Mouse (Mus musculus): Measurements from ENCODE around the gene Atp6v1g3.

Atp6v1g3 gene

DNA sequence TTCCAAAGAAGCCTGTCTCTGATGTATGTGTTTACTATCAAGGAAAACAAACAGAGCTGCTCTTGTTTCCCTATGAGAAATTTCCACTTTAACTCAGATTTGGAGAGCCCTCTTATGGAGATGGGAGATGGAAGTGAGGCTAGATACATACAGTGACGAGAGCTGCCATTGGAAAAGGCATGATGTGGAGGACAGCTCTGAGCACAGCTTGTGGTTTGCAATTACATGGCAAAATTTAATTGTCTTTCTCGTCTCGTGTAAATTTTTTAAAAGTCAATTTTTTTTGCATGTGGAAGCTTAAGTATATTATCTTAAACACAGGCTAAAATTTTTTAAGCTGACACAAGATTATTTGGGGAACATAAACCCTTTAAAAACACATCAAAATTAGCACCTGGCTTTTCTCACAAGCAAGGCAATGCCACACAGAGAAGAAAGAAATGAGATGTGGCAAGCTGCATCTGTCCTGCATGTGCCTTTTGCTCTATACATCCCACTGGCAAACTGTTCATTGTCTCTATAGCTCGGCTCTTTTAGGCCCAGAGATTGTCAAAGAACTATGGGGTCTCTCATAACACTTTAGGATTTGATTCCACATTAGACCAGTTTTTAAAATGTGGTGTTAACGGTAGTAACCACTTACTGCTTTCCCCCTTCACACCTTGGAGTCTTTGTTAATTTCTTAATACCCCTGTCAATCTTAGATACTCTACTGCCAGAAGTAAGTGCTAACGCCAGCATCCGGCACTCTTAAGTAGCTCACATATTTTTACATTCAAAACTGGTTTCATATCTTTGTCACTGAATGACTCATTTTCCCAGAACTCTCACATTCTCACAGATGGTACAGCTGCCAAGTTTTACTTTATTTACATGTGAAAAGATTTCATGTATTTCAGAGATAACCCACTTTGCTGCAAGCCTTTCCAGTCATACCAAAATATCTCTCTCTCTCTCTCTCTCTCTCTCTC is 16.2 kb downstream of the Atp6v1g3 start:
- DNase-seq: no peak

DNA sequence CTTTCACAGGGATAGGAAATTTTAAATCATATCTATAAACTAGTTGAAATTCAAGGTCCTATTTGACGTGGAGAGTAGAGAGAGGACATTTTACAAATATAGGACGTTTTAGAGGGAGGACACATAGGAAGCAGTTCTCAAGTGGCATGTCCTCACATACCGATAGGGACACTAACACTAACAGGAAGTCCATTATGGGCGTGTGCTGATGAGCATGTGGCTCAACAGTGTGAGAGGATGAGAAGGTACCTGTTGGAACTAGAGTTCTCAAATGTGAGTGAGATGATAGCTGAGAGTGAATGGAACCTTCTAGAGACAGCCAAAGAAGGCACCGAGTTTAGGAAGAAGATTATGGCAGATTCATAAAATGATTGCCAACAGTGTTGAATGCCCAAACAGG is 17.9 kb downstream of the Atp6v1g3 start:
- no peak for DNase-seq

DNA sequence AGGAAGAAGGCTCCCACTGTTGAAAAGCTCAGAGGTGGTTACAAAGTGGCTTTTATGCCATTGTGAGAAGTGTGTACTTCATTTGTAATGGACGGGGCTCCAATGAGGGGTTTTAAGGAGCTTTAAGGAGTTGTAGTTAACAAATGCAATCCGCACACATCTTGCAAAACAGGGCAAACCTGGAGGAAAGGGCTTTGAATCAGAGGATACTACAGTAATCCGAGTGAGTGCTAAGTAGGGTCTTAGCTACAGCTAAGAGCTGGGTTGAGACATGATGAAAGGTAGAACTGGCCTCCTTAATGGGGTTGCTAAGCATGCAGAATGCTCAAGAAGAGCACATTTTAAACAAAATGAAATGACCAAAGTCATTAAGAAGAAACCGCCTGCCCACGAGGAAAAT is 20.9 kb downstream of the Atp6v1g3 start:
- no peak for DNase-seq

DNA sequence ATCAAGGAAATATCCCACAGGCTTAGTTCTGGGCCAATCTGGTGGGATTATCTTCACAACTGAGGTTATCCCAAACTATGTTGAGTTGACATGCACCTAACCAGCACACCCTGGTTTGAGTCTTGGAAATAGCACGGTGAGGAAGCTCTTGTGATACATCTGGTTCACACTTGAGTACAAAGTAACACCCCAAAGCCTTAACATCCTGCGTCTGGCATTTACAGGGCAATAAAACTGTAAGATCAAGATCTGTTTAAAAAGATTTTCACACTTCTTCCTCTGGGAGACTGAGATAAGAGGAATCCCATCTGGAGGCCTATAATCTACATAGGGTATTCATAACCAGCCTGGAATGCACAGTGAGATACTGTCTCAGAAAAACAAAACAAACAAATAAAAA is 24.6 kb downstream of the Atp6v1g3 start:
- DNase-seq: no peak

DNA sequence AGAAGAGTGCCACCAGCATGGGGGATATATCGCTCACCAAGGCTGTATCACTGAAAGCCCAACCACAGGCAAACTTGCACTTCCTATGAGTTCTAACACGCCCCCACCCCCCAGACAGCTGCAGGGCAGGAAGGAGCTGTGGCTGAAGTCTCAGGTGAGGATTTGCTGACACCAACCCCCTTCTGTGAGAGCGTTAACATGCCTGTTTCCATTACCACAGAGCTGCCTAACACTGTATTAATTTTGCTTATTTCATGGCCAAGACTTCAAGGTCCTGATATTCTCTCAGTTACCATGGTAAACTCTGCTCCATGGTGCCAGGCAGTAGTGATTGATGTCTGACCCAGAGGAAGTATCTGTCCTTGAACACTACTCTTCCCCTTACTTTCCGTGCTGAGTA is 26.0 kb downstream of the Atp6v1g3 start:
- DNase-seq: no peak

DNA sequence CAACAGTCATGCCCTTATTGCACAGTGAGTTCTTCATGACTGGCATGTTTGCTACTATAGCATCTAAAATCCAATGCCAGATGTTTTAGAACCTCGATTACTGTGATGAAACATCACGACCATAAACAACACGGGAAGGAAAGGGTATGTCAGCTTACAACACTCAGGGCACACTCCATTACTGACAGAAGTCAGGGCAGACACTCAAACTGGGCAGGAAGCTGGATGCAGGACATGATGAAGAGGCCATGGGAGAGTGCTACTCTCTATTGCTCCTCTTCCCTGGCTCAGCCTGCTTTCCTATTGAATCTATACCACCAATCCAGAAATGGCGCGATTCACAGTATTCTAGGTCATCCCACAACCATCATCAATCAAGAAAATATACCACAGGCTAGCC is 28.4 kb downstream of the Atp6v1g3 start:
- DNase-seq: no peak

DNA sequence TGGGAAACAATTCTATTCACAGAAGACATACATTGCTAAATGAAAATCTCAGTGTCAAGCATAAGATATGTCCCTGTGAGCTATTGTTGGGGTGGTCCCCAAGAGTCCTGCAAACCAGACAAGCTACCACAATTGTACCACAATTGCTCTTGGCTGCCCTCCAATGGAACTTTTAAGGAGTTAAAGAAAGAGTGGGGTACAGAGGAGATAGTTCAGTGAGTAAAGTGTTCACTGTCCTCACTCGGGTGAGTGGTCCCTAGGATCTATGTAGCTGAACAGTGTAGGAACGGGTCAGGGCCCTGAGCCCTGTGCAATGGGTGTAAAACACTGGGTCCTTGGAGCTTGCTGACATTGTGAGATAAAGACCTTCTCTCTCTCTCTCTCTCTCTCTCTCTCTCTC is 29.2 kb downstream of the Atp6v1g3 start:
- DNase-seq: no peak

DNA sequence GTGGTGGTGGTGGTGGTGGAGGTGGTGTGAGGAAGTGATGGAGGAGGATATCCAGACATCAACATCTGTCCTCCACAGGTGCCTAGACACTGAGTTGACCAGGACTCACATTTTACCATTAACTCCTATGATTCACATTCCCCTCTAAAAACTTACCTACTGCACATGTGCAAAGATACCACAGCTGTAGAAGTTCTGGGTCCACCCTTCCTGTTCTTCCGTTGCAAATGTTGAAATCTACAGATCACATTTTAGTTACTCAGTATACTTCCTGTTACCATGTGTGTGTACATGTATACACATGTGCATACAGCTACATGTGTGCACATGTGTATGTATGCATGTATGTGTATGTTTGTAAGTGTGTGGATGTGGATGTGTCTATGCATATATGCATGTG is 29.8 kb downstream of the Atp6v1g3 start:
- no peak for DNase-seq

DNA sequence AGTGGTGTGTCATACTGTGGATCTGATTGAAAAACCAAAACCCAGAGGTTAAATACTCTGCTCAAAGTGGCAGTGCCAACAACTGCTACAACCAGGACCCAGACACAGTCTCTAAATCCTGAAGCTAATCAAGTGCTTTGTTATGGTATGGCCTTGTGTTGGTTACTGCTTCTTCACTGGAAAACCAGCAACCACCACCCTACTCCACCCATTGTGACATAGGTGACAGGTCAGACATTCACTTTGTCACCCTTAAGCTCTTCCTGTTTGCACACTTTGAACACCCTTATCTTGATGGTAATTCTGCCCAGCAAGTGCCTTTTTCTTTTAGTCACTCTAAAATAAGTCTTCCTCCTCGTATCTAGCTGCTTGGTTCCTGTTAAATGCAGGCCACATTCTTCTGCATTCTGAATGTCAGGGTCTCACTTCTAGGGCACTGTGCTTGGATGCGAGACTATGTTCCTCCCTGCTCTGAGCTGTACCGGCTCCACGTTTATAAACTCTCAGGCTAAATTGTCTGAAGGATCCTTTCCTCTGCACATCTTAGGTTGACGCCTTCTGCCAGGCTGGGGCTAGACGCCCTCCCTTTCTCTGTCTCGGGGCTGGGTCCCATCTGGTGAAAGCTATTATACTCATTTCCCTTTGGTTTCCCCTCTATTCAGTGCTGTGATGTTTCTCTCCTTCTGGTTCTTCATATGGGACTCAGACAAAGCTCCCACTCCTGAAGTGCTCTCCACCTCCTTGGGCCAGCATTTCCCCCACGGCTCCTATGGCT is 30.8 kb downstream of the Atp6v1g3 start:
- no peak for DNase-seq

DNA sequence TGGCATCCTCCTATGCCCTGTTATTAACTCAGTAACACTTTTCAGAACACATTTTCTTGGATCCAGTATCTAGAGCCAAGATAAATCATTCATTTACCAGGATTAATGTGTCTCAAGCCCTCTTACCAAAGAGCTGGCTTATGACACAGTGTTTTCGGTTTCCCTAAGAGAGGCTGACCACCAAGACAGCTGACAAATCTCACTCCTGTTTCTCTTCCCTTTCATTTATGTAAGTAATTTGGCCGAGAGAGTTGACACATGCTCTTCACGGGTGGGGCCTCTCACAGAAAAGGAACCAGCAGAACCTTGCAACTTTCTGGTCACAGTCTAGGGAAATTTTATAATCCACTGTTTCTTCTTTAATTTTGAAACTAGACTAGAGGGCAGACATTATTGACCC is 49.1 kb downstream of the Atp6v1g3 start:
- DNase-seq: no peak

DNA sequence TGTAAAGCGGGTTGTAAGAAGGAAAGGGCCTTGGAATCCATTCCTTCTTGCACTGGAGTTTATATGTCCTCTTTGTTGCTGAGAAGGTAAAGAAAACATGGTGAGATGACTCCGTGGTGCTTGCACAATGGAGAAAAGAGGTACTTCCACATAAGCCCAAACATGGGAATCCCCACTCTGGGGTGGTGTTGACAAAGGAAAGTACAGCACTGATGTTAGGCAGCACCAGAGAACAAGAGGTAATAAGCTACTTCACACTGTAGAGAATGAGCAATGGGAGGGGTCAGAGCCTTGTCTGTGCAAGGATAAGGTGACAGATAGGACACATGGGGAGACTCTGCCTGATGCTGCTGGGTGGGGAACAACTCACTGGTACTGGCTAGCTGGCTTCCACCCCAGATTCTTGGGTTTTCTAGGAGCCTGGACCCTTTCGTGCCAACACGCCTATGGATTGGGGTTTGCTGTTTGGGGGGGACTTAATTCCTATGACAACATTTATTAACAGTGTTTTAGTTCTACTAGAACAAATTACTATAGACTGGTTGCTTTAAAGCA is 49.6 kb downstream of the Atp6v1g3 start:
- DNase-seq: no peak

DNA sequence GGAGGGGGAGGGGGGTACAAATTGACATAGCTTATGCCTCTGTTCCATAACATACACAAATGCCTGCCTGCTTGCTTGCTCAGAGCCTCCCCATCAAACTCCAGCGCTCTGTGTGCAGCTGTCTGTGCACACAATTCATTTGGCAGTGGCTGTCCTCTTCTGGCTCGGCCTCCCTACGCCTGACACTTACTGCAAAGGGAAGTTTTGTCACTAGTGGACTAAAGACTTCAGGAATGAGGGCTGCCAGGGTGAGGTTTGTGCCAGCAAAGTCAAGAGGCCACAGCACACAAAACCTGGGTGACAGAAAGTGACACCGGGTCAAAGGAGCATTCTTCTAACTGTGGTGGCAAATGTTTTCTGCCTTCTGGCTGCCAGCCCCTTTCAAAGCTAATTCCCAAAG is 52.6 kb downstream of the Atp6v1g3 start:
- no peak for DNase-seq

DNA sequence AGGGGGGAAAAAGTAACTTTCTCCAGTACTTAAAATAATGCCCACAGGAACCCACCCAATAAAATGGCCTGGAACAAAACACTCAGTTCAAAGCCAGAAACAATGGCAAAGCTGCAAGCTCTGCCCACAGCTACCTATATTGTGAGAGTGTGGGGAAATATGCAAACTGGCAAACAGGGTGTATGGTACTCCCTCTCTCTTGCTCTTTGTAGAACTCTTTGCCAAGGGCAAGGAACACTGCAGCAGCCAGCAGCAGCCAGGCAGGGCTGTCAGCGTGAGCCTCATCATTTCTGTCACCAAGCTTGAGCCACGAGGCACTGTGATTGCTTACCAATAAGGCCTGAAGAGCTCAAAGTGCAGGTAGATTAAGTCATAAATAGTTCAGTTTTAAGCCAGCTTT is 53.0 kb downstream of the Atp6v1g3 start:
- DNase-seq: no peak

DNA sequence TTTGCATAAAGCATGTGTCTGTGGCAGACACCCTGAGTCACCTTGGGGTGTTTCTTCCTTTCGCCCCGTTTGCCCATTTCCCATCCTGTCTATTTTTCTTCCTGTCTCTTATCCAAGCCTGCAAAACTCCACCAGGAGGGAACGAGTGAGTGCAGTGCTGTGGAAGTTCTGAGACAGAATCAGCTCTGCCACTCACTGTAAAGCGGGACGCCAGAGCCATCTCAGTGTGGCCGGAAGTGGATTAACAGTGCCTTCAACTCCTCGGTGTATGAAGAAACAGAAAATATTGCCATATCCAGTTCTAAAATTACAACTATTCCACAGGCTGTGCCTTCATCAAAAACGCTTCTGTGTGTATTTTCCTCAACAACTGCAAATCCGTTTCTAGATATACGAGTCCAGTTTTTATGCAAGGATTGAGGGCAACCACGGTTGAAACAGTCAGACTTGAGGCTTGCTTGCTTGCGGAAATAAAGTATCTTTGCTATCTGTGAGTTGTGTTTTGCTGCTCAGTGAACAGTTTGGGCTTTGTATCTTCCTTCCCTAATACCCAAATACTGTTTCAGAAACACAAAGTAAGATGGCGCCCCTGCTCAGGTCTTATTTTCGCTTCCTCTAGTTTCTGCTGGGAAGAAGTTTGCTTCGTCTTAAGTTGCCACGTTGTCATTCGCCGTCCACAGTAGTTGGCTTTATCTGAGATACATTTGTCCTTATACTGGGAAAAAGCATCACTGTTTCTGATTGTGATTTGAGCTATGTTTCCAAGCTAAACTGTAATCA is 54.1 kb downstream of the Atp6v1g3 start:
- DNase-seq: no peak

DNA sequence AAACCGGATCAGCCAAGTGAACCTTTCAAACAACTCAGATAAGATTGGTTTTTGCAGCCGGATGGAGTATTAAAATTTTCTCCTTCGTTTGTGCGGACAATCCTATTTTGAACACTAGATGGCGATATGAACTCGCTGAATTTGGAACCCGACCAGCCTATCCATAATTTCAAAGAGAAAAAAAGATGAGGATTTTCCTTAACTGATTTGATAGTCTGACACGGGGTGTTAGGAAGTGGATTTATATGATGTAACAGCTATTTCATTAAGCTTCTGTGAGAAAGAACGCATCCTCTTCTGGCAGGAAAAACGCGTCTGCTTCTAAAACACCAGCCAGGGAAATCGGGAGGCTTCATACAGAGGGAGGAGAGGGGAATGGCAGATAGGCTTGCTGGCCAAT is 54.8 kb downstream of the Atp6v1g3 start:
- DNase-seq: peak in 1 of 2 experiments; percentile 12

DNA sequence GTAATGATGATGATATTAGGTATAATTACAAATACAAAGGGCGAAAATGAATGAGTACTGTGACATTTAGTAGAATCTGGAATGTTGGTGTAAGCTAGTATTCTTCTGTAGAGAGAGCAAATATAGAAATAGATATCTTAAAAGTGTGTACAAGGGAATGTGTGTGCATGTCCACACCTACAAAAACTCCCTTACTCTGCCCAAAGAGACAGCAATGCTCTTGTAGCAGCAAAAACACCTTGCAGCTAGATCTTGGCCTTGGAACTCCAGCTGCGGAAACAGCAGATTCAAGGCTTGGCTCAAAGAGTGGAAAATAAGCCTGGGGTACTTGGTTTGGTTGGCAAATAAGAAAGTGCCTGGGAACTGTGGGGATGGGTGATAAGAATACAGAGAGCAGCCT is 57.0 kb downstream of the Atp6v1g3 start:
- DNase-seq: no peak

DNA sequence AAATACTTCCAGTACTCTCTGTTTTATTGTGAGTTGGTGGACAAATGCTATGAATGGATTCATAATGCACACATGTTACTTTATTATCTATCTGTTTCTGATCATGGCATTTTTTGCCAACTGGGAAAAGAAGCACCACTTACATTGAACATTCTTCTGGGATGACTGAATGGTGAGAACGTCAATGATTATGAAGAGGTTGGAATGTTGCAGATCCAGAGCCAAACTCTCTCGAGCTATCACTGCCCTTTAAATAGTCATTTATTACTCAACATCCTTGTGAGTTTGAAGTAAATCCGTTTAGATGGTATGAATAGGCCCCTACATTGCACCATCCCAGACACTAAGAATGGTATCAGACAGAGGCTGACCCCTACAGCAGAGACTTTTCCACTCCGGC is 58.1 kb downstream of the Atp6v1g3 start:
- DNase-seq: no peak

DNA sequence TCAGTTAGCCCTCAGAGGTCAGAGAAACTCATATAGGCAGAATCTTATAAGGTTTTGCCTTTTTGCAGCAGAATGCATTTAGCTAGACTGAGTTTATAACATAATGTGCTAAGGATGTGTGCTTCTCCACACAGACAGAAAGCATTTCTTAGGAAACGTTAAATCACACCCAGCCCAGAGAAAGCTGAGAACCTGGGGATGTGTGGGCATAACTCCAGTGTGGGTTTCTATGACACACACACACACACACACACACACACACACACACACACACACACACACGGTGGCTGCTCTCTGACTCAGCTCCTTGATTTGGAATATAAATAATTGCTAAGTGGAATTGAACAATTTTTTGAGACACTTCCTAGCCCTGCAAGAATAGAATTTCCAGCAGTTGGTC is 61.2 kb downstream of the Atp6v1g3 start:
- no peak for DNase-seq

DNA sequence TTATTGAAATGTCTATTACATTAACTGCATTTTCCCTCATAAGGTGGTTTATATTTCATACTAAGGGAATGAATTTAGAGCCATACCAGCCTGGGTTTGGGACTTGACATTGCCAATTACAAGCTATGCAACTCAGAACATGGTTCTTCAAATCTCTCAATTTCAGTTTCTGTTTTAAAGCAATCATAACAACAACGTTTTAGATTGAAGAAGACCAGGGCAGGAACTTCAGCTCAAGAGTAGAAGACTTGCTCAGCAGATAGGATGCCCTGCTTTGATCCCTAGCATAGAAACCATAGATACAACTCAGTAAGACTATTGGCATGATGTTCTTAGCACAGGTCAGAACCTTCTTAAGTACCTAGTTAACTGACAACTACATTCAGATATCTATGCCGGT is 63.9 kb downstream of the Atp6v1g3 start:
- DNase-seq: no peak

All from cerebellum, adult 18-20 months (tissue).